In genomic region chr8:83976779-83977350, GRCm38 (mm10) we compare ENCODE assay signal across 11 mouse cellular contexts. TPM values are rescaled to one million over a fixed set of nuclear protein-coding genes. Genes with fewer than 3 reads are reported as not detected.
A peak's percentile ranks its signal among the peaks of the same experiment; 100 is the strongest.
DNase-seq lines count a peak whose midpoint lies in the region; ATAC-seq and TF ChIP-seq lines count a peak whose summit lies in the region.
"Had no signal": no experiment of that assay in that cellular context is flagged by ENCODE, and none has a peak within 500 bp of the region (broad histone marks: within the 10 kb centered on the region; RNA-seq: fewer than 3 reads in every experiment).

No protein-coding gene starts in this region.

- TF ChIP-seq CTCF in liver, embryonic 14.5 days (IDR thresholded peaks at IDR 0.05; ENCODE audit: low read depth), result peak; percentile 50
- 0 out of 6 replicates have a peak, but pooled peaks have one; percentile 7 to 14 (median 8) for TF ChIP-seq CTCF in MEL (IDR thresholded peaks at IDR 0.05 in 2 of 3, conservative IDR thresholded peaks at IDR 0.05 in 1 of 3; ENCODE audit: control insufficient read depth in 1 of 3, insufficient read depth in 1 of 3, low read depth in 2 of 3, low read length in 3 of 3, poor library complexity in 1 of 3, severe bottlenecking in 1 of 3)

- peaks cover 76% of the 10 kb centered on the region for H3K4me1 ChIP-seq in heart, embryonic 13.5 days
- H3K4me1 ChIP-seq in heart, embryonic 12.5 days (replicated peaks), result peaks cover 75% of the 10 kb centered on the region
- H3K4me1 ChIP-seq in liver, embryonic 14.5 days (replicated peaks; ENCODE audit: control insufficient read depth in 2 of 2, insufficient read depth in 2 of 2, low read length in 1 of 2), result peaks cover 0 to 14% of the 10 kb centered on the region in 2 experiments; a peak in 2 of 4 replicates
- peaks cover 4 to 9% of the 10 kb centered on the region in 2 experiments; a peak in 2 of 4 replicates for H3K4me1 ChIP-seq in MEL (ENCODE audit: control insufficient read depth in 1 of 2, insufficient read depth in 2 of 2, low read length in 2 of 2)
- peaks cover 20% of the 10 kb centered on the region for H3K4me1 ChIP-seq in limb, embryonic 11.5 days (ENCODE audit: control insufficient read depth, insufficient read depth, low read length)

- H3K9me3 ChIP-seq in heart, embryonic 13.5 days, result no peaks in the 10 kb centered on the region
- no peaks in the 10 kb centered on the region for H3K9me3 ChIP-seq in heart, embryonic 12.5 days (replicated peaks)
- no peaks in the 10 kb centered on the region for H3K9me3 ChIP-seq in liver, embryonic 14.5 days (ENCODE audit: control insufficient read depth, low read length)
- H3K9me3 ChIP-seq in MEL (replicated peaks; ENCODE audit: insufficient read depth, low read length), result no peaks in the 10 kb centered on the region
- no peaks in the 10 kb centered on the region for H3K9me3 ChIP-seq in limb, embryonic 11.5 days (ENCODE audit: control insufficient read depth, low read length)
- H3K9me3 ChIP-seq: liver, embryonic 15.5 days; stomach, embryonic 15.5 days had no signal

- no peak for TF ChIP-seq EP300 in liver, embryonic 14.5 days (IDR thresholded peaks at IDR 0.05; ENCODE audit: low read depth)
- no peak for TF ChIP-seq EP300 in MEL (IDR thresholded peaks at IDR 0.05; ENCODE audit: low read depth in 1 of 2, low read length in 2 of 2)

- peaks cover 27% of the 10 kb centered on the region for H3K36me3 ChIP-seq in heart, embryonic 13.5 days
- H3K36me3 ChIP-seq in heart, embryonic 12.5 days, result peaks cover 14% of the 10 kb centered on the region
- peaks cover 2% of the 10 kb centered on the region for H3K36me3 ChIP-seq in liver, embryonic 14.5 days (replicated peaks; ENCODE audit: control insufficient read depth, insufficient read depth, low read depth)
- H3K36me3 ChIP-seq in MEL (ENCODE audit: control insufficient read depth in 1 of 2, insufficient read depth in 2 of 2, low read length in 2 of 2), result peaks cover 0 to 3% of the 10 kb centered on the region in 2 experiments; a peak in 2 of 4 replicates
- H3K36me3 ChIP-seq in limb, embryonic 11.5 days (ENCODE audit: control insufficient read depth, insufficient read depth, low read length), result peaks cover 9% of the 10 kb centered on the region

- no peak for ATAC-seq in heart, embryonic 13.5 days (ENCODE audit: extremely low read depth, insufficient number of reproducible peaks, low FRiP score, low TSS enrichment)
- no peak for ATAC-seq in heart, embryonic 12.5 days (ENCODE audit: insufficient number of reproducible peaks, low FRiP score)
- no peak for ATAC-seq in liver, embryonic 14.5 days (ENCODE audit: insufficient read depth)
- ATAC-seq in limb, embryonic 11.5 days (ENCODE audit: insufficient number of reproducible peaks, low FRiP score, low TSS enrichment, low read depth), result no peak
- ATAC-seq: midbrain, embryonic 16.5 days had no signal

- H3K9ac ChIP-seq in heart, embryonic 13.5 days, result peak overlapping the region; percentile 69; the same call in 1 of the 2 replicates
- no peak overlapping the region for H3K9ac ChIP-seq in heart, embryonic 12.5 days
- H3K9ac ChIP-seq in liver, embryonic 14.5 days (replicated peaks), result no peak overlapping the region
- no peak overlapping the region for H3K9ac ChIP-seq in MEL (ENCODE audit: control insufficient read depth, low read depth, low read length, poor library complexity, severe bottlenecking)
- no peak overlapping the region for H3K9ac ChIP-seq in limb, embryonic 11.5 days (ENCODE audit: low read length)
- H3K9ac ChIP-seq: liver, embryonic 15.5 days; stomach, embryonic 15.5 days had no signal

- no peak for TF ChIP-seq POLR2A in MEL (IDR thresholded peaks at IDR 0.05; ENCODE audit: control insufficient read depth in 1 of 2, insufficient read depth in 1 of 2, low read depth in 1 of 2, low read length in 2 of 2, poor library complexity in 1 of 2)

- peaks cover 8% of the 10 kb centered on the region for H3K79me2 ChIP-seq in MEL (ENCODE audit: control insufficient read depth, insufficient read depth, low read length, poor library complexity)

- peak overlapping the region; percentile 42 for H3K4me2 ChIP-seq in heart, embryonic 13.5 days
- H3K4me2 ChIP-seq in heart, embryonic 12.5 days, result no peak overlapping the region
- no peak overlapping the region for H3K4me2 ChIP-seq in liver, embryonic 14.5 days (ENCODE audit: low read depth)
- H3K4me2 ChIP-seq in limb, embryonic 11.5 days (ENCODE audit: low read depth, severe bottlenecking), result 0 out of 2 replicates have a peak overlapping the region, but pooled peaks have one; percentile 10
- H3K4me2 ChIP-seq: liver, embryonic 15.5 days had no signal

- no peak for DNase-seq in liver, embryonic 14.5 days (ENCODE audit: low read depth in 3 of 3, low spot score in 3 of 3)
- no peak for DNase-seq in liver
- DNase-seq in MEL (ENCODE audit: low read depth, low spot score), result no peak
- no peak for DNase-seq in limb, embryonic 11.5 days (ENCODE audit: low spot score)
- DNase-seq in urinary bladder, postnatal 14 days (ENCODE audit: low spot score), result no peak
- DNase-seq: retina, postnatal 1 day had no signal

- WGBS in heart, embryonic 13.5 days, result 80% methylated on average over 5 of the region's 5 CpGs
- WGBS in heart, embryonic 12.5 days, result 81% methylated on average over 5 of the region's 5 CpGs
- WGBS in liver, embryonic 14.5 days (ENCODE audit: insufficient replicate concordance), result 73% methylated on average over 5 of the region's 5 CpGs
- 91% methylated on average over 5 of the region's 5 CpGs for WGBS in limb, embryonic 11.5 days

- TF ChIP-seq RAD21 in MEL (IDR thresholded peaks at IDR 0.05; ENCODE audit: low read depth, low read length), result no peak

- no peaks in the 10 kb centered on the region for H3K27me3 ChIP-seq in heart, embryonic 13.5 days (replicated peaks)
- H3K27me3 ChIP-seq in heart, embryonic 12.5 days (replicated peaks), result no peaks in the 10 kb centered on the region
- no peaks in the 10 kb centered on the region for H3K27me3 ChIP-seq in liver, embryonic 14.5 days (ENCODE audit: control insufficient read depth, insufficient read depth, low read length)
- no peaks in the 10 kb centered on the region for H3K27me3 ChIP-seq in MEL (ENCODE audit: control insufficient read depth in 1 of 2, insufficient read depth in 2 of 2, low read length in 2 of 2)
- H3K27me3 ChIP-seq in limb, embryonic 11.5 days (ENCODE audit: control insufficient read depth, insufficient read depth, low read length), result no peaks in the 10 kb centered on the region
- H3K27me3 ChIP-seq: liver, embryonic 15.5 days; stomach, embryonic 15.5 days had no signal

- peak overlapping the region; percentile 95 for H3K27ac ChIP-seq in heart, embryonic 13.5 days (replicated peaks)
- H3K27ac ChIP-seq in heart, embryonic 12.5 days (ENCODE audit: poor library complexity, severe bottlenecking), result no peak overlapping the region; the same call in 1 of the 2 replicates
- no peak overlapping the region for H3K27ac ChIP-seq in liver, embryonic 14.5 days
- no peak overlapping the region for H3K27ac ChIP-seq in MEL (ENCODE audit: control insufficient read depth, low read depth, low read length)
- no peak overlapping the region; the same call in 1 of the 2 replicates for H3K27ac ChIP-seq in limb, embryonic 11.5 days (replicated peaks; ENCODE audit: low read depth, low read length)

- no peak overlapping the region for H3K4me3 ChIP-seq in heart, embryonic 13.5 days
- no peak overlapping the region for H3K4me3 ChIP-seq in heart, embryonic 12.5 days
- H3K4me3 ChIP-seq in liver, embryonic 14.5 days (ENCODE audit: insufficient read depth in 1 of 2, low read depth in 2 of 2, low read length in 2 of 2), result no peak overlapping the region
- no peak overlapping the region for H3K4me3 ChIP-seq in MEL (ENCODE audit: control insufficient read depth in 1 of 2, insufficient read depth in 1 of 2, low read depth in 2 of 2, low read length in 2 of 2)
- no peak overlapping the region for H3K4me3 ChIP-seq in limb, embryonic 11.5 days (ENCODE audit: low read depth, low read length)
- H3K4me3 ChIP-seq: liver, embryonic 15.5 days; stomach, embryonic 15.5 days had no signal

RNA-seq across cellular contexts. Expression of gene Prkaca, which starts 4.1 kb away (rescaled TPM):
- polyA plus RNA-seq in heart, embryonic 13.5 days (2015; fragmentation: Nextera tagmentation; extraction: Ambion mirVana), result 197 and 206 TPM in 2 replicates
- 216 and 234 TPM in 2 replicates for polyA plus RNA-seq in heart, embryonic 12.5 days (2016; fragmentation: Nextera tagmentation; extraction: Ambion mirVana)
- polyA plus RNA-seq in liver, embryonic 14.5 days (2012; rRNA removed), result 19.9 and 24.8 TPM in 2 replicates
- polyA plus RNA-seq in liver, embryonic 14.5 days (2014; fragmentation: Nextera tagmentation; extraction: Ambion mirVana), result 30.6 and 34.0 TPM in 2 replicates
- total RNA-seq in MEL (2012; rRNA removed), result 23.8 and 24.7 TPM in 2 replicates
- polyA plus RNA-seq in MEL (2012; ENCODE audit: insufficient read depth in 1 of 2, insufficient read length in 2 of 2, low read depth in 1 of 2, low replicate concordance in 2 of 2, missing spikeins in 1 of 2), result 10 to 100 TPM in 1 of 2 experiments, not detected in 1; 74.9 TPM
- polyA plus RNA-seq in limb, embryonic 11.5 days (2014; fragmentation: Nextera tagmentation; extraction: Ambion mirVana), result 145 and 156 TPM in 2 replicates

RNA-seq across cellular contexts. Expression of gene Samd1, which starts 20.6 kb away (rescaled TPM):
- 4.8 and 5.7 TPM in 2 replicates for polyA plus RNA-seq in heart, embryonic 13.5 days (2015; fragmentation: Nextera tagmentation; extraction: Ambion mirVana)
- polyA plus RNA-seq in heart, embryonic 12.5 days (2016; fragmentation: Nextera tagmentation; extraction: Ambion mirVana), result 4.5 and 5.8 TPM in 2 replicates
- polyA plus RNA-seq in liver, embryonic 14.5 days (2012; rRNA removed), result 32.5 and 34.5 TPM in 2 replicates
- polyA plus RNA-seq in liver, embryonic 14.5 days (2014; fragmentation: Nextera tagmentation; extraction: Ambion mirVana), result 9.1 and 9.3 TPM in 2 replicates
- total RNA-seq in MEL (2012; rRNA removed), result 96.7 and 111 TPM in 2 replicates
- polyA plus RNA-seq in MEL (2012; ENCODE audit: insufficient read depth in 1 of 2, insufficient read length in 2 of 2, low read depth in 1 of 2, low replicate concordance in 2 of 2, missing spikeins in 1 of 2), result 100 to 1,000 TPM in 1 of 2 experiments, not detected in 1; 121 TPM
- polyA plus RNA-seq in limb, embryonic 11.5 days (2014; fragmentation: Nextera tagmentation; extraction: Ambion mirVana), result 18.9 and 19.0 TPM in 2 replicates

RNA-seq across cellular contexts. Expression of gene Asf1b, which starts 21.6 kb away (rescaled TPM):
- polyA plus RNA-seq in heart, embryonic 13.5 days (2015; fragmentation: Nextera tagmentation; extraction: Ambion mirVana), result 57.0 and 62.7 TPM in 2 replicates
- 55.0 and 58.3 TPM in 2 replicates for polyA plus RNA-seq in heart, embryonic 12.5 days (2016; fragmentation: Nextera tagmentation; extraction: Ambion mirVana)
- polyA plus RNA-seq in liver, embryonic 14.5 days (2012; rRNA removed), result 92.7 and 98.5 TPM in 2 replicates
- polyA plus RNA-seq in liver, embryonic 14.5 days (2014; fragmentation: Nextera tagmentation; extraction: Ambion mirVana), result 130 and 138 TPM in 2 replicates
- 84.3 and 90.4 TPM in 2 replicates for total RNA-seq in MEL (2012; rRNA removed)
- polyA plus RNA-seq in MEL (2012; ENCODE audit: insufficient read depth in 1 of 2, insufficient read length in 2 of 2, low read depth in 1 of 2, low replicate concordance in 2 of 2, missing spikeins in 1 of 2), result 100 to 1,000 TPM; 113 to 137 TPM
- polyA plus RNA-seq in limb, embryonic 11.5 days (2014; fragmentation: Nextera tagmentation; extraction: Ambion mirVana), result 81.8 and 84.1 TPM in 2 replicates

RNA-seq across cellular contexts. Expression of gene Gm10644, which starts 21.9 kb away (rescaled TPM):
- polyA plus RNA-seq in heart, embryonic 13.5 days (2015; fragmentation: Nextera tagmentation; extraction: Ambion mirVana), result 0.41 and 0.55 TPM in 2 replicates
- polyA plus RNA-seq in heart, embryonic 12.5 days (2016; fragmentation: Nextera tagmentation; extraction: Ambion mirVana), result 0.34 and 0.40 TPM in 2 replicates
- polyA plus RNA-seq in liver, embryonic 14.5 days (2012; rRNA removed), result 0.30 and 0.31 TPM in 2 replicates
- 0.09 and 0.30 TPM in 2 replicates for polyA plus RNA-seq in liver, embryonic 14.5 days (2014; fragmentation: Nextera tagmentation; extraction: Ambion mirVana)
- total RNA-seq in MEL (2012; rRNA removed), result 0.29 and 0.35 TPM in 2 replicates
- polyA plus RNA-seq in MEL (2012; ENCODE audit: insufficient read depth in 1 of 2, insufficient read length in 2 of 2, low read depth in 1 of 2, low replicate concordance in 2 of 2, missing spikeins in 1 of 2), result under 1 TPM in 1 of 2 experiments, not detected in 1; 0.49 TPM
- polyA plus RNA-seq in limb, embryonic 11.5 days (2014; fragmentation: Nextera tagmentation; extraction: Ambion mirVana), result 0.76 and 0.81 TPM in 2 replicates

RNA-seq across cellular contexts. Expression of gene 1700067K01Rik, which starts 24.4 kb away (rescaled TPM):
- polyA plus RNA-seq in heart, embryonic 13.5 days (2015; fragmentation: Nextera tagmentation; extraction: Ambion mirVana), result 0.50 and 0.53 TPM in 2 replicates
- 0.22 and 0.54 TPM in 2 replicates for polyA plus RNA-seq in heart, embryonic 12.5 days (2016; fragmentation: Nextera tagmentation; extraction: Ambion mirVana)
- 0.41 and 0.65 TPM in 2 replicates for polyA plus RNA-seq in liver, embryonic 14.5 days (2012; rRNA removed)
- polyA plus RNA-seq in liver, embryonic 14.5 days (2014; fragmentation: Nextera tagmentation; extraction: Ambion mirVana), result 0.41 and 0.49 TPM in 2 replicates
- 0.39 and 0.69 TPM in 2 replicates for total RNA-seq in MEL (2012; rRNA removed)
- under 1 TPM in 1 of 2 experiments, not detected in 1; 0.53 TPM for polyA plus RNA-seq in MEL (2012; ENCODE audit: insufficient read depth in 1 of 2, insufficient read length in 2 of 2, low read depth in 1 of 2, low replicate concordance in 2 of 2, missing spikeins in 1 of 2)
- polyA plus RNA-seq in limb, embryonic 11.5 days (2014; fragmentation: Nextera tagmentation; extraction: Ambion mirVana), result 1.2 and 1.5 TPM in 2 replicates

Comparison
In these comparisons a context has a peak if more than half of its experiments do, and no peak if none do; other contexts are left out.
1. H3K4me2 ChIP-seq: peak in heart, embryonic 13.5 days (single experiment) and limb, embryonic 11.5 days (single experiment); none in heart, embryonic 12.5 days (single experiment) and liver, embryonic 14.5 days (single experiment).